Mouse (Mus musculus): ENCODE data around the gene Nim1k.
"Not testable (repeated sequence)": the region's sequence is repeated elsewhere in the genome, so short reads cannot be mapped to it uniquely, and the experiment has no call there.

Nim1k gene

GRCm38 (mm10) chr13:119690039-119690728, 65.5 kb downstream of the Nim1k start, which contains the start of gene Hmgcs1:
Hmgcs1 (plus strand) TSS chr13:119690379.
- DNase-seq (ENCODE audit: low spot score in 2 of 2) = peak; percentile 99 to 100

DNA sequence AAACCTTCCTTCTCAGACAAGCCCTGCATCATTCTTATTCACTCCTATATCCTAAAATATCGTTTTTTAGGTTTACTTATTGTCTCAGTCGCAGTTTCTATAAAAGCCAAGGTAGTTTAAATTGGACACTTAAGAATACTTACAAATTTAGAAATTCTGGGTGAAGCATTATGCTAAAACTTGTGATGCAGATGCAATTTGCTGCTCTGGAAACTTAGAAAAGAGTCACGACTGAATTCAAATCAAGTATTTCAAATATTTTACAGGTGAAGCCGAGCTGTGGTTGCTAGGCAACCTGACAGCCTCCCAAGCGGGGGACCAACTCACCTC, 66.0 kb downstream of the Nim1k start:
- DNase-seq (ENCODE audit: low spot score in 2 of 2) = no peak

- DNase-seq (ENCODE audit: low spot score in 2 of 2) = no peak
Observed at GRCm38 (mm10) chr13:119684416-119685177, 71.1 kb downstream of the Nim1k start.

- DNase-seq (ENCODE audit: low spot score in 2 of 2) = no peak
Observed at GRCm38 (mm10) chr13:119681161-119681560, 74.5 kb downstream of the Nim1k start.

DNA sequence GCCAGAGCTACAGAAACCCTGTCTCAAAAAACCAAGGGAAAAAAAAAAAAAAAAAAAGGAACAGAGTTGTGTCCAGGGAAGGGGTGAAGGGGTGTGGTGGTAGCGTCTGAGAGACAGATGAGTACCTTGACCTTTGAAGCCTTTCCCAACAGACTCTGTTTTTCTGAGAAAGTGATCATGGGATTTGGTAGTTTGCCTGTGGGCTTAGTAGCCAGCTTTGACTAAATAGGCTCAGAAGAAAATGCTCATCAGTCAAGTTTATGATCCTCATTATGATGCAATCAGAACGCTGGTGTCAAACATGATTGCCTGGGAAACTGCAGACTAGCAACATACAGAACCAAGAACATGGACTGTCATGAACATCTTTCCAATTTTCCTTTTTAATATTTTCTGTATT, 76.0 kb downstream of the Nim1k start:
- no peak for DNase-seq (ENCODE audit: low spot score in 2 of 2)

DNA sequence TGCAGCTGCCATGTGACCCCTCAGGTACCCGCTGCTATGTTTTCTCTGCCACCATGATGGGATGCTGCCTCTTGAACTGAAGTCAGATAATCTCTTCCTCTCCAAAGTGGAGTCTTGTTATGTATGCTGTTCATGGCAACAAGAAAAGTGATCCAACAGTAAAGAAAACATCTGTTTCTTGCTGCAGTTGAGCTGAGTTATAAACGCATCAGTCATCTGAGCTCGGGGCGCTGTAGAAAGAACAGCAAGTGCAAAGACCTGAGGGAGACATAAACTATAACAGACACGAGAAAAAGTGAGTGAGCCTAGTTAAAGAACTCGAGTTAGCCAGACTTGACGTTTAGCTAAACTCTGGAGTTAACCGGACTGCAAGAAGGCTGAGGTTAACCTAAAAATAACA, 76.9 kb downstream of the Nim1k start:
- DNase-seq (ENCODE audit: low spot score in 2 of 2) = no peak

GRCm38 (mm10) chr13:119661420-119661819, 94.3 kb downstream of the Nim1k start:
- not testable (repeated sequence) for DNase-seq (ENCODE audit: low spot score in 2 of 2)

Data from cerebellum, postnatal 4 days (tissue).